Mouse (Mus musculus): ENCODE results near the gene Iqcj. TPM values are rescaled to one million over a fixed set of nuclear protein-coding genes. Genes with fewer than 3 reads are reported as not detected.

Gene Iqcj
- total RNA-seq, 2 experiments from 2014 or later, result not detected

DNA sequence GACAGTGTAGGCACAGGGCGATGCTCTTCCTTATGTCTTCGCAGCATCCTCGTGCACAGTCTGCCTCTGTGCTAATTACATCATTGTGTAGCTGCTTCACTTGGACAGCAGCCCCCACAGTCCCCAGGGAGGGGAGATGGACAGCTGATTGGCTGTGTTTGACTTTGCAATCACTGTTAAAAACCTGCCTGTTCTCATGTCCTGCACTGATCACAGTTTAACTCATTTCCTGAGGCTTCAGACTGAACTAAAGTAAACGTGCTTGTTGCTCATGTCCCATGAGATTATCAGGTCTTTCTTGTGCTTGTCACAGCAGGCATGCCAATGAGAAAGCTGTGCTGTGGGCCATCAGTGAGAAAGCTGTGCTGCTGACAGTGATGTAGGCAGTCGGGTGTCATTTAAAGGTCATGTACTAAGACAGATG, 60.5 kb downstream of the Iqcj start:
- ATAC-seq (replicated peaks; ENCODE audit: poor library complexity), result no peak

DNA sequence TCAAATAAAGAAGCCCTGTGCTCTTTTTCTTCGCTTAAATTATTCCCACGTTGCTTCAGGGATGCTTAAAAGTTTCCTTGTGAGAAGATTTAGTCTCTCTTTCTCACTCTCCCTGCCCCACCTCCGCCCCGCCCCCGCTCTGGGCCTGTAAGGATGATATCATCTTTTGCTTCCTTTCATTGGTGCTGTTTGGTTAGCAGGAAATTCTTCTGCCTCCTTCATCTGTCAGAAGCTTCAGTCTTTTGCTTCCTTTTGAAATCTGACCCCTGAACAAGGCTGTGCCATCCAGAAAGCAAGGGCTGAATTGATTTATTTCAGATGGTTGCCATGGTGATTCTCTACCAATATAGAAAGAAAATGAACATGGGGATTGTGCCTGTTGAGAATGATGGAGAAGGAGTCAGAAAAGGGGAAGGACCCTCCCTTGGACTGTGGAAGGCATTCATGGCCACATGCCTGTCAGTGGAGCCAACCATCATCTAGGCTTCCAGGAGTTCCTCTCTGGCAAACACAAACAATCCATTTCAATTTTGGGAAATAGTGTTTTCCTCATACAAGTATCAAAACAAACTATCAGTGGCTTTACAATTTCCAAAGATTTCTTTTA, 62.5 kb downstream of the Iqcj start:
- no peak for ATAC-seq (replicated peaks; ENCODE audit: poor library complexity)

DNA sequence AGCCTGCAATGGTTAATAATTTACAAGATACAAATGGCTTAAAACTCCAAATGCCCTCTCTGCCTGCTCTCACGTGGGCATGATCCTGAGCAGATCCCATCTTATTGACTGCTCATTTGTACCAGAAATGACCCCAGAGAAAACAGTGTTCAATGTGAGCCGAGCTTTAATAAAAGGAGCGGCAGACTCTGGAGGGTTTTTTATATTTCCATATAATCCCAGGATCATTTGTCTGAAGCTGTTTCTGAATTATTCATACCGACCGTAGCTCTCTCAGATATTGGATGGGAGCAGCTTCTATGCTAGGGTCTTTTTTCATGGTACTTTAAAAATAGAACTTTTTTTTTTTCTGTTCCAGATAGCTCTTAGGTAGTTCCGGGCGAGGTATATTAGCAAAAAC, 67.7 kb downstream of the Iqcj start:
- ATAC-seq (replicated peaks; ENCODE audit: poor library complexity), result no peak

DNA sequence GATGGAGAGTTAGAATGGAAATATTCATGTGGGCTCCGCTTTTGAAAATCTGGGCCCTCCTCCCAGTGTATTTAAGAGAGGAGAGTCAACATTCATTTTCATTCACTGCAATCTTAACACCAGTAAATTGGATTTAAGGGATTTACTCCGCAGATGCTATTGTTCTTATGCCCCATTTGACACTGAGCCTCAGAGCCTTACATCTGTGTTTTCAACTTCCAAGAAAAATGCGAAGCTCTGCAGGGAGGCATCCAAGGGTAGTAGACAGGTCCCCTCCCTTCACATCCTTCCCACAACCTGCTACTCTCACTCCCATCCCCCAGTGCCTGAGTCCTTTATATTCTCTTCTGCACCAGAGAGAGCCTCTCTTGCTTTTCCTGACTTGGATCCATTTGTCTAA, 68.1 kb downstream of the Iqcj start:
- ATAC-seq (replicated peaks; ENCODE audit: poor library complexity), result no peak

DNA sequence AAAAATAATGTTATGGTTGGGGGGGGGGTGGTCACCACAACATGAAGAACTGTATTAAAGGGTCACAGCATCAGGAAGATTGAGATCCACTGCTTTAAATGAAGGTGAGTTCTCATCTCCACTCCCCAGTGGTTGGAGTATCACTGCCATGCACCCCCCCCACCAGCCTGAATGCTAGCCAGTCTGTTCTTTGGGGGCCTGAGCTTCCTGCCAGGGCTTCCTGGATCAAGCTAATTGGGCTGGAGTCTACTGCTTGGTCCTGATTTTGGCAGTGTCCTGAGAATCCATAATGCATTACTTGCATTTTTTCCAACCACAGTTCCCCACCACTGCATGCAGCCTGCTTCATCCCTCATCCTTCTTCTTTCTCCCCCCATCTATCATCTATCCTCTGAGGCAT, 68.7 kb downstream of the Iqcj start:
- ATAC-seq (replicated peaks; ENCODE audit: poor library complexity), result no peak

DNA sequence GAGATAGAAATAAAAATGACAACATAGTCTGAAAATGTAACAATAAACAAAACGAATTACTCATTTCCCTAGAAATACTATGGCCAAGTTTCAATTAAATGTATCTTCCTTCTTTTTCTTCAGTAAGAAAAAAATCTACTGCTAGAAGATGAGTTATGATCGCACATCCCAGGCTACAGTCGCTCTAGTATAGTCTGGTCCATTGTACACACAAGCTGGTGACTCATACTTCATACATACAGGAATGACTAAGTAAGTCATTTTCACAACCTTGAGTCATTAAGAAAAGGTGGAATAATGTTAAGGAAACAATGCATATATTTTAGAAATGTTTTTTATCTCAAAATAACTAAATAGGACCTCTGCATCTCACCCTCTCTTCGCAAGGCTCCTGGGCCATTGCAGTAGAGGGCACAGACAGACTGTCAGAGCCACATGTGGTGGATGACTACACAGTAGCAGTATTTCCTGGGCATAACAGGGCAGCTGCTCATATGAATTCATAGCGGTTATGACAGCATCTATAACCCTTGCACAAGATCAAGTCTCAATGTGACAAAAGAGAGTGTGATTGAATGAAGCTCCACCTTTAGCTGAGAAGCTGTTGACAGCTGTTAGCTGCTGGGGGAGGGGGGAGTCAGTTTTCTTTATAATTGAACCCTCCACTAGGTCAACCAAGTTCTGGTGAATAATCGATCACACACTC, 70.1 kb downstream of the Iqcj start:
- ATAC-seq (replicated peaks; ENCODE audit: poor library complexity), result no peak

DNA sequence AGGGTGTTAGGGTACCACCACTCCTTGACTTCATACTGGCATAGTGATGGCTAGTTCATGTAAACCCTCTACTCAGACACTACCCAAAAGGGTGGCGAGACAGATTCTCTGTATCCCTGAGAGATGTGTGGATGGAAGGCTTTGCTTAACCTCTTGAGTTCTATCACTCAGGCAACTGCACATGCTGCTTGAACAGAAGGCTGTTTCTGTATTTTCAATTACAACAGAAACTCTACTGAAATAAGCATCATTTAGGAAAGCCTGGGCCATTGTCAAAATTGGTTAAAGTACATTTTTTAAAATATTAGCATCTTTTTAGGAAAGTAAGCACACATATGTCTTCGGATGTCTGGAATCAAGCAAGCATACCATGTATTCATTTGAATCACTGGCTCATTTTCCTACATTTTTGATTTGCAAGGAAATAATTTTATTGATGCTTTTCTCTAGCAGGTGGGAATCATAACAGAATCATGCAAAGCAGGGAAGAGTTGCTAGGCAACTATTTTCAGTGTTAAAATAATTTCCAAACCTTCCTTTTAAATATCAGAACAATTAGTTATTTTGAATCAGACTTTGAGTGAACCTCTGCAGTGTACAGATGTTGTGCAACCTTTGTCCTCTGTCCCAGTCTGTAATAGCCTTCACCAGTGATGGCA, 82.4 kb downstream of the Iqcj start:
- ATAC-seq (replicated peaks; ENCODE audit: poor library complexity), result no peak

DNA sequence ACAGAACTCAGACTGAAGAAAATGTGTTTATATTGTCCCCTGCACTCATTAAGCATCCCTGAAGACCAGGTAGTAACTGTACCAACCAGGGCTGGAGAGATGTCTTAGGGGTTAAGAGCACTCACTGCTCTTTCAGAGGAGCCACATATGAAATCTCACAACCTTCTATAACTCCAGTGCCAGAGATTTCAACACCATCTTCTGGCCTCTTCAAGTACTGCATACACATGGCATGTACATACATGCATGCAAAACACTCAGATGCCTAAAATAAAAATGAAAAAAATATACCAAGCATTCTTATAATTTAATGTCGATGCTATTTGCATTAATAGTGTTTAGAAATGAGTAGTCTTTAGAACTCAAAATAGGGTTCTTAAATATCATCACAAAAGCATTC, 88.0 kb downstream of the Iqcj start:
- ATAC-seq (replicated peaks; ENCODE audit: poor library complexity), result no peak

DNA sequence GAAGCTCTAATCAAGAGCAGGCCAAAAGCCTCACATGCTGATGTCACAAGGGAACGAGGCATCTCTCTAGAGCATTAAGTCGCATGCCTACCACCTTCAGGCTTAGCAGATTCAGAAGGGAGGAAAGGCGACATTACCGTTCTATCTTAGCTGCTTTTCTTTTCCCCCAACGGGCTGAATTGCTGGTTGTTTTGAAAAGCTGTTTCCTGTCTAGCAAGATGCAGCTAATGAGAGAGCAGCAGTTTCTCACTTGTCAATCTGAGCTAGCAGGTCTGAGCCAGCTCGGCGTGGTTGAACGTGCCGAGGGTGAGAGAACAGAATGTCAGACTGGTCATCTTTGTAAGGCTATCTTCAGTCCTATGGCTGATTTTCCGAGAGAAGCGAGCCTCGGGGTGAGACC, 91.3 kb downstream of the Iqcj start:
- no peak for ATAC-seq (replicated peaks; ENCODE audit: poor library complexity)

DNA sequence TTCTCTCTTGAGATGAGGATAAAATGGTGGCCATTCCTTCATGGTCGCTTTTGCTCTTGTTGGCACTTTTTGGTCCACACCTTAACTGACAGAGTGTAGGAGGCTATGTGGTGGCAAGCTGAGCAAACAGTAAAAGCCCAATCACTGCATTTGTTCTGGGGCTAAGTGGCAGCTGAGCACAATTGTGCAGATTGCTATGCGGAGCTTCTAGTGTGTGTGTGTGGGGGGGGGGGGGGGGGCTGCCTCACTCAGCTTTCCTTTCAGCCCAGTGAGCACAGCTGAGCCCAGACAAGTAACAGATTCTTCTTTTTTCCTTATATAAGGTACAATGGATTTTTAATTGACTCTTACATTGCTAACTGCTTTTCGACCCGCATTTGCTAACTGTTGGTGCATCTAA, 110.4 kb downstream of the Iqcj start:
- no peak for ATAC-seq (replicated peaks; ENCODE audit: poor library complexity)

DNA sequence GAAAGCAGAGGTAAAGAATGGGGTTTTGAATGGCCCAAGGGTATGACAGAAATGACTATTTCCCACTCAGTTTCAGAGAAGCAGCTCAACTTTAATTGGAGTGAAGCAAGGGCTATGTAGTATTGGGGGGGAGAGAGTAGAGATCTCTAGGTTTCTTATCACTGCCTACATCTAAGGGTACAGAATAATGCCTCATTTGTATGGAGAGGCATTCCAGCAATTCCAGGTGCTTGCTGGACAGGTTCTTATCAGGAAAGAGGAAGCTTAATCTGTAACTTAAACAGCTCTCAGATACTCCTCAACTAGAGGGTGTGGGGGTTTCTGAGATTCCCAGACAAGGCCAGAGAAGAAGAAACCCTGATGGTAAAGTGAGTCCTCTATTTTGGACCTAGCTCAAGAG, 120.3 kb downstream of the Iqcj start:
- no peak for ATAC-seq (replicated peaks; ENCODE audit: poor library complexity)

DNA sequence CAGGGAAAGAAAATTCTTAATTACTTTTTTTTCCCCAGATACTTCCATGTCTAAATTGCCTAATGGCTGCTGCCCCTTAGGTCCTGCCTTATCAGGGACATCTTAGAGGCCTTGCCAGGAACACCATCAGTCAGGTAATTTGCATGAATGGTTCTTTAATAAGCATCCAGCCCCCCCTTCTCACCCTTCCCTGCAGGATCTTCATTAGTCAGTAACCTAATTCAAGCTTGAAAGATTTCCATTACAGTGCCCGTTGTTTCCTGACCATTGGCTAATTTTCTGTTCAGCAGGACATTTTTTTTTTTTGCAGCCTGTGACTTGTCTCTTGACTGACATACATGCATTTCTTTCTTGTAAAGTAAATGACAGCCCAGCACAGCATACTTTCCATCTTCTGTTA, 123.8 kb downstream of the Iqcj start:
- no peak for ATAC-seq (replicated peaks; ENCODE audit: poor library complexity)

DNA sequence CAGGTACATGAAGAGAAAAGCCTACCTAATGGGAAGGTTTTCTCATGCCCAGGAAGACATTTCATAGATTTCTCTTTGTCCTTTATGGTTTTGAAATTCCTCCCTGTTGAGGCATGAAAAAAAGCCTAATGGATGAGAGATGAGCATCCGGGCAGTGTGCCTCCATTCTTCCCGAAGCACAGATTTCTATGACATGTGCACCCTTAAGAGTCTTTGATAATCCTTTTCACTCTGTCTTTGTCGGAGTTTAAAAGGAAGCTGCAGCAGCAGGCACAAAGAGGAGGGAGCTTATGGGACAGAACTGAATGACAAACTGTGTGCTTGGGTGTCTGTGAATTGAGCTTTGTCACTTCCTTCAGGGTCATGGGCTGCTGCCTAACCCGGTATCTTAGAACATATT, 127.4 kb downstream of the Iqcj start:
- ATAC-seq (replicated peaks; ENCODE audit: poor library complexity), result no peak

DNA sequence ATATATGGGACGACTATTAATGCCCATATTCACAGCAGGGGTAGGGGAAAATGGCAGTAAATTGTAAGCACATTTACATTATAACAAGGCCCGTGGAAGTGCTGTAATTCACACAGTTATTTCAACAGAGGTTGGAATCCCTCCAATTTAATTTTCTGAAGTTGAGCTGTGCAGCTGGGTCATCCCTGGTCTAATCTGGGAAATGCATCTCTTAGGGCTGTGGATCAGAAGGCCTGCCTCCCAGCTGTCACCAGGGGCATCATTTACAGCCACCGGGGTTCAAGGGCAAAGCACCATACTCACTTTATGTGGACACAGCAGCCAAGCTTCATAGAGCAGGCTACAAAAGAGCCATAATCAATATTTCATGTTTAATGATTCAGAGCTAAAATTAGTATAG, 144.1 kb downstream of the Iqcj start:
- no peak for ATAC-seq (replicated peaks; ENCODE audit: poor library complexity)

DNA sequence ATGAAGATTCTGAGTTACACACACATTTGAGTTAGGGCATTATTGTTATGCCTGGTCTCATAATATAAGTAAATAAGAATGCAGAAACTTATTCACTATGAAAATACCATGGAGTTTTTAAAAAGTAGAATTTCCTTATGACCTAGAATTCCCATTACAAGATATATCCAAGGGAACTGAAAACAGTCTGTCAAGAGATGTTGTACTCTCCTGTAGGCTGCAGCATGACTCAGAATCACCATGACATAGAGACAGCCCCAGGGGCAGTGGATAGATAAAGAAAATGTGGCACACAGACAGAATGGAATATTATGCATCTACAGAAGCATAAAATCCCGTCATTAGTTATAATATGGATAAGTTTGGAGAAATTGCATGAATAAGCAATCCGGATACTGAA, 150.9 kb downstream of the Iqcj start:
- no peak for ATAC-seq (replicated peaks; ENCODE audit: poor library complexity)

DNA sequence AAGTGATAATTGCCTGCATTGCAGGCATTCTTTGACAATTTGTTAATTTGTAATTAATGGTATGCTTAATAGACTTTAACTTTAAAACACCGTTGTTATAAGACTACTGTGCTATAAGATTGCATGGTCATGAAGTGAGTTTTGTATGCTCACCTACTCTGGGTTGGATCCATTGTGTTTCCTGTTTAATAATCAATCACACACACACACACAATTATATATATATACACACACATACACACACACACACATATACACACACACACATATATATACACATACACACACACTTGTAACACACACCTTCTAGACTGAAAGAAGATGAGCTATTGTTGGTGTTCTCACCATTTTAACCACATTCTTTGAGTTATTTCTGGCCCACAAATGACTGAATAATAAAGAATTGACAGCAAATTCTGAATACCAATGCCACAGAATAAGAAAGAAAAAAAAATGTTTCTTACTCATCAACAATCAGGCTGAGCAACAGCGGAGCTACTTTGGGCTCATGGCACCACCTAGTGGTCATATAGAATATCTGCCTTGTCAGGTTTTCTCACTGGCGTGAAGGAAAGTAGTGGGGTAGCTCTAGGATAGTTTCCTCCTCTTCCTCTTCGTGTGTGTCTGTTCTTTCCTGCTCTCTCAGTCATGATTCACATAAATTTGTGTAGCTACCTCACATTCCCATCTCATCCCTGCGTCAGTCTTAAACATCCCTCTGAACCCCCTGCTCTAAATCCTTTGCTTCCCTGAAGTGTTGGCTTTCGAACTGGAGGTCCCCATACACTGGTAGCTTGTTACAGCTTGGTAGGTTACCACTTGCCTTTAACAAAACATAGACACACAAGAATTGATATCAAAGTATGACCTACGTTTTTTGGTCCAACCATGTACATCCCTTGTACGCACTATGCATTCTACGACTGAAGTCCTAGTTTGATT, 153.7 kb downstream of the Iqcj start:
- ATAC-seq (replicated peaks; ENCODE audit: poor library complexity), result peak; percentile 92

DNA sequence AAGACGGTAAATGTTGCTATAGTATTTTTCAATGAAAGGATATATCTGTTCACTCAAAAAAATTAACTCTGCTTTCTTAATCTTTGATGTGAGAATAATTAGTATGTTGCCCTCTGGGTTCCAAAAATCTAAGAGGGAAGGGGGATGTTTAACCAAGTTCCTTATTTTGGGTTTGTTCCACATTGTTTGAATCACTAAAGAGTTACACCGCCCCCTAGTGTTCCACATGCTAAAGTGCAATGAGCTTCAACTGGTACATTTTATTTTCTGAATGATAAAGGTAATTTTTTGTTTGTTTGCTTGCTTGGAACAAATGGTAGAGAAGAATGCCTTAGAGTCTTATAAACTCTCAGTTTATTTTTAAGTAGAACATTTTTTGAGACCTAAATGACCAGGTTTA, 161.5 kb downstream of the Iqcj start:
- ATAC-seq (replicated peaks; ENCODE audit: poor library complexity), result peak; percentile 79

DNA sequence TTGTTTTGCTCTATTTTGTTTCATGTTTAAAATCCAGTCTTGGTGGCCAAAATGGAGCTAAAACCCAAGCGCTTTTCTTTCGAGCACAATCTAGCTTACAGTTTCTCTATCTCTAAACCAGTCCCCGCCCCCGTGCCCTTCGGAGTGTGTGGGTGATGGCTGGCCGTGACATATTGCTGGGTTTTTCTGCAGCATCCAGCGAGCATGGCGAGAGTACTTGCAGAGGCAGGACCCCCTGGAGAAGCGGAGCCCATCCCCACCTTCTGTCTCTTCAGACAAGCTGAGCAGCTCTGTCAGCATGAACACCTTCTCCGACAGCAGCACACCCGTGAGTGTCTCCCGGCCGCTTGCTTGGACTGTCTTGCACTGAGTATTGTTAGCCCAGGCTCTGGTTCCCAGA, 163.1 kb downstream of the Iqcj start:
- no peak for ATAC-seq (replicated peaks; ENCODE audit: poor library complexity)

DNA sequence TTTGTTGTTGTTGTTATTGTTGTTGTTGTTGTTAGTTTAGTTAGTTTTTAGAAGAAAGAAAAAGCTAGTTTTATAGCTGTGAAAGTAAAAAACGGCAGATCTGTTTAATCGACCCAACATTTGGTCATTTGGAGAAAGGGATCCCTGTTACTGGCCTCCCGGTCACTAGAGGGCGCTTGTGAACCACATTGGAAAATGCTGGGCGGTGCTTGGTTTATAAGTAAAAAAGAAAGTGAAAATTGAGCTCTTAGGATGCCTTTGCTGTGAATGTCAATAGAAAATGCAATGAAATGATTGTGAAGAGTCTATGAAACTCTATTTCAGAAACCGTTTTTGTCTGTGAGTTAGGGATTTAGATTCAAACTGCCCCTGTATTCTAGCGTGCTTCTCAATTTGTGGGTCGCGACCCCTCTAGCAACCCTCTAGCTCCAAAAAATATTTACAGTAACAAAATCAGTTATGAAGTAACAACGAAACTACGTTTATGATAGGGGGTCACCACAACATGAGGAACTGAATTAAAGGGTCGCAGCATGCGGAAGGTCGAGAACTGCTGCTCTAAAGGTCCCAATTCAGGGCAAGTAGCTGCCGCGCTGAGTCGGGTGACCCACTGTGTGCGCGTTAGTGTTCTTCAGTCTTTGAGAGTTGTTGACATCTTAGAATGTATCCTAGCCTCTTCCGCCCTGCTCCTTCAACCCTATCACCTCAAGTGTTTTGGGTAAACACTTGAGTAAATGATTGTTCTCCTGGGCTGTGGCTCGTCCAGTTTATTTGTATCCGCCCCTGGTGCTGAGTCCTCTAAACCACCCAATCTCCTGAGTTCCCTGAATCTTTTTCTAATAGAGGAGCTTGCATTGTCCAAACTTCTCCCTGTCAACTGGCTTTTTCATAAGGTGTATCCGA, 164.6 kb downstream of the Iqcj start:
- ATAC-seq (replicated peaks; ENCODE audit: poor library complexity), result peak; percentile 84

DNA sequence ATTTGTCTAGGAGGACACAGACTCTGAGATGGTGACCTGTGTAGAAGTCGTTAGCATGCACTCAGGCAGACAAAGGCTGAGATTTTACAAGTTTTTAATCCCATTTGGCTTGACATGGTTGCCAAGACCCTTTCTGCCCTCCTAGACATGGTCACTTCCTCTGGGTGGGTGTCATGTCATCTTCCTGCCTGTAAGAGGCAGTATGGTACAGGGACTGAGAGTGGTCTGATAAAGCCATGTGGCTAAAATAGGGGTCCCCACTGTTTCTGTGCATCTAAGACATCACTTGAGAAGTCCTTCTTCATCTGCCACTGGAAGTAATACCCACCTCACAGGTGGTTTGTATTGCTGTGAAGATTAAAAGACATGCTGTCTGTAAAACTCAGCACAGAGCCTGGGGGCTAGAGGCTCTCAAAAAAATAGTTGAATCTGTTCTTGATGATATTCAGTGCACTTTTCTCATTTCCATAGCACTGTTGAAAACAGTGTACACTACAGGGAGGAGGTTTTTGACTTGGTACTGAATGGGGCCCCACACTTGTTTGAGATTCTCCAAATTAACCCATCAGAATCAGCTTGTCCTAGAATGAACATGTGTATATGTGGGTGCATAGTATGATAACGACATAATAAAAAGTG, 167.3 kb downstream of the Iqcj start:
- peak; percentile 56 for ATAC-seq (replicated peaks; ENCODE audit: poor library complexity)
